Mouse (Mus musculus): ENCODE data around the gene Atf1.

Gene Atf1

DNA sequence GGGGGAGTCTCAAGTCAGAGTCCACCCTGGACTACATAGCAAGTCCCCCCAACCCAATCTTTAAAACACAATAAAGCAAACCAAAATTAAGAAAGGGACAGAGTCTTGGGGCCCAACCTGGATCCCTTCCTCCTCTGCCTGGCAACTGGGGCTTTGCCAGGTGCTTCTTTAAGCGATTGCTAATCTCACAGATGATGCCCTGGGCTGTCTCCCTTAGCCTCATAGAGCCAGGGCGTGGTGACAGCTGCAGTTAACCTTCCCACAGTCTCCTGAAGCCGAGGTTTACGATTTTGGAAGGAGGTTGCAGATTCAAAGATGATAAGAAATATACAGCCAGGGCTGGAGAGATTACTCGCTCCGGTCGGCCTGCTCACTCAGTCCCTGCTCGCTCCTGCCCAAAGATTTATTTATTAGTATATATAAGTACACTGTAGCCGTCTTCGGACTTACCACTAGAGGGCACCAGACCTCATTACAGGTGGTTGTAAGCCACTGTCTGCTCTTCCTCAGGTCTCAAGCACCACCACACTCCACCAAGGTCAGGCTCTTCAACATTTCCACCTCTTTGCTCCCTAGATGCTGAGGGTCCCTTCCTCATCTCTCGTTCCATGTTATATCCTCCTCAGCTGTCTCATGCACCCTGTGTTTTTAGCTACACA lies 79.9 kb downstream of the Atf1 start:
- peak; percentile 38 for DNase-seq
